Mouse (Mus musculus): ENCODE measurements around the gene Nipbl.

- TF ChIP-seq CTCF (IDR thresholded peaks at IDR 0.05; ENCODE audit: low read depth) (no peak), EP300 (IDR thresholded peaks at IDR 0.05; ENCODE audit: low read depth) (no peak)
Measured at GRCm38 (mm10) chr15:8463521-8463920, 19.3 kb upstream of the Nipbl start.

Data from liver, embryonic 14.5 days (tissue).